Mouse (Mus musculus): Measurements from ENCODE around the gene Dnah10.

Dnah10 gene

DNA sequence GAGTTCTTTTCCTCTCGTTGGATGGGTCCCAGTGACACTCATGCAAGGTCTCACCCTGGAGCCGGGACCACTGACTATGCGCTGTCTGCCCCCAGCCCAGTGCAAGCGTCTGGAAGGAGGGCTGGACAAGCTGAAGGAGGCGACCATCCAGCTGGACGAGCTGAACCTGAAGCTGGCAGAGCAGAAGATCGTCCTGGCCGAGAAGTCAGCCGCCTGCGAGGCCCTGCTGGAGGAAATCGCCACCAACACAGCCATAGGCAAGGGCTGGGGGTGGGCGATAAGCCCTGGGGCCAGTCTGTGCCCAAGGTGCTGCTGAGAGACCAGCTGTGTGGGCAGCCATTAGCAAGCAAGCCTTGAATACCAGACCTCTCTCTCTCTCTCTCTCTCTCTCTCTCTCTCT is 87.6 kb downstream of the Dnah10 start:
- DNase-seq (ENCODE audit: low spot score in 2 of 2) = no peak

DNA sequence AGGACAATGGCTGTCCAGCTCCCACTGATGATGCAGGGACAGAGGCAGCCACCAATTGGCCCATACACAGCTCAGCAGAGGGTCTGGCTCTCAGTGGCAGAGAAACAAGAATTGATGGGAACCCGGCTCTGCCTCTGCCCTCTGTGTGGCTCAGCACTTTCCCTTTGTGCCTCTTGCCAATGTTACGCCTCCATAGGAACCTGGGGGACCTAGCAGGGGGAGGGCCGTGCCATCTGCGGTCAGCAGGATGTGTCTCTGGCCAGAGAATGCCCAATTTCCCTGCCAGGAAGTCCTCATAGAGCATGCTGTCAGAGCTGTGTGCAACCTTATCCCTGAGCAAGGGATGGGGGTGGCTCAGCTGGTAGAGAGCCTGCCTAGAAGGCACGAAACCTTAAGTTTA is 89.9 kb downstream of the Dnah10 start:
- no peak for DNase-seq (ENCODE audit: low spot score in 2 of 2)

DNA sequence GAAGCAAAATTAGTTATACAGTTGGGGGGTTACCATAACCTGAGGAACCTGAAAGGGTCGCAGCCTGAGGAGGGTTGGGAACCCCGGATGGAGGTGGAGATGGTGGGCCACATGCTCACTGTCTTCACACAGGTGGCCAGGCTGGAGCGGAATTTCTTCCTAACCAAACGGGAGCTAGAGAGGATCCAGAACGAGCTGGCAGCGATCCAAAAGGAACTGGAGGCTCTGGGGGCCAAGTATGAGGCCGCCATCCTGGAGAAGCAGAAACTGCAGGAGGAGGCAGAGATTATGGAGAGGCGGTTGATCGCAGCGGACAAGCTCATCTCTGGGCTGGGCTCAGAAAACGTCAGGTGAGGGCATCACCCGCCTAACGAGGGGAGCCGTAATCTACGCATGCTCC is 92.2 kb downstream of the Dnah10 start:
- DNase-seq (ENCODE audit: low spot score in 2 of 2) = no peak

DNA sequence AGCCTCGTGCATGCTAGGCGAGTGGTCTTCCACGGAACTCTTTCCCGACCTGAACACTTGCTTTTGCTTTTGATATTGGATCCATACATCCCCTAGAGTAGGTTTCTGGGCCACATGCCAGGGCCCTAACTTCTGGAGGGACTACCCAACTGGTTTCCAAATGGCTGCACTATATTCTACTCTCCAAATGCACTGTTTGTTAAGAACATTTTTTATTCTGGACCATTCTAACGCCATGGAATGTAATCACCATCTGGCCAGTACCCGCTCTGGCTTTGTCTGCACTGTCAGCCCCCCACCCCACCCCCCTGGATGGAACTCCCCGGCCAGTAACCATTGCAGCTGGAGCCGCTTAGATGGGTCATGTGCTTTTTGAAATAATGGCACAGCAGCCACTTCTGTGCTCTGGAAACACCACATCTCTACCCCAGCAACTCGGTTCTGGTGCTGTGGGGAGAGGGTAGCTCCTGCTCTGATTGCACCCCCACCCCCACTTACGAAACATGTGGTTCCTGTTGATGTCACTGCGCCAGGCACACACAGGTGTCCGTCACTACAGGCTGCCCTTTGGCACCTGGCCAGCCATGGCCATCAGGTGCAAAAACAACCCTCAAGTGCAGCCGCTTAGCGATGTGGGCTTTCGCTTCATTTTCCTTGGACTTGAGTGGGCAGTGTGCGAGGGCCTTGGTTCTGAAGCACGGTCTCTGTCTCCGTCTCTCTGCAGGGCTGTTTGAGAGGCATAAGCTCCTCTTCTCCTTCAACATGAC is 97.4 kb downstream of the Dnah10 start:
- DNase-seq (ENCODE audit: low spot score in 2 of 2) = no peak

DNA sequence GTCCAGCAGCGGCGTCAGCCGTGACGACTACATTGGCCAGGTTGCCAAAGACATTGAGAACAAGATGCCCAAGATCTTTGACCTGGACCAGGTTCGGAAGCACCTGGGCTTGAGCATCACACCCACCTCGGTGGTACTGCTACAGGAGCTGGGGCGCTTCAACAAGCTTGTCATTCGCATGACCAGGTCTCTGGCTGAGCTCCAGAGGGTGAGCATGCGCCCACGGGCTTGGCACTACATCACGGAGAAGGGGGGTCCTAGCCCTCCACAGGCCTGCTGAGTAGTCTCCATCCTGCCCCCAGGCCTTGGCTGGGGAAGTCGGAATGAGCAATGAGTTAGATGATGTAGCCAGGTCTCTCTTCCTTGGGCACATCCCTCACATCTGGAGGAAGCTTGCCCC is 105.4 kb downstream of the Dnah10 start:
- DNase-seq (ENCODE audit: low spot score in 2 of 2) = no peak

DNA sequence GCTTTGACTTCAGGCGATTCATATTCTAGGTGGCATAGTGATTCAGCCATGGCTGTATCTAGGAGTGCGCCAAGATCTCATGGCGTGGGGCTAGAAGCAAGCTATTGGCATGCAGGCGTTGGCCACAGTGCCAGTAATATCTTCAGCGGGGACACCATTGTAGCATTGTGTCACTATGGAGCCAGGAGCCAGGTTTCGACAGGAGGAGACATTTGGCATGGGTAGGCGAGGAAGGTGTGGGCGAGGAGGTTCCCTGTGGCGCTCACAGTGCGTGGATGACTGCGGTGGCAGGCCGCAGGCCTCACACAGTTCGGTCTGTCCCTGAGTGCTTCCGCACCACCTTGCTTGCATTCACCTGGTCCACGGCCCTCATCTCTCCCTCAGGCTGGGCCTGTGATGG is 110.3 kb downstream of the Dnah10 start:
- DNase-seq (ENCODE audit: low spot score in 2 of 2) = no peak

DNA sequence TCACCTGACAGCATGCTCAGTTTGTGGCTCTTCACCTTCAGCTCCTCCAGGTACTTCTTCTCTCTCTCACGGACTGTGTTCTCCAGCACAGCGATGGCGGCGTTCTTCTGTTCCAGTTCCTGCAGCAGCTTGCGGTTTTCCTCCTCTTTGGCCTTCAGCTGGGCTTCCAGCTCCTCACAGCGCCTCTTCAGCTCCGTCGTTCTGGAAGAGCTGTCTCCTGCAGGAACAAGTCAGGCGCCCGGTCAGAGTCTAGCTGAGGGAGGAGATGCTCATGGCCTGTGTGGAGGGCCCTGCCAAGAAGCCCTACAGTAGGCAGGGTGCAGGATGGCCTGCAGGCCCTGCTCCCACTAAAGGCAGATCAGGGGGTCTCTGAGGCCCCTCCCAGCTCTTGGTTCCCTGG is 111.2 kb downstream of the Dnah10 start:
- no peak for DNase-seq (ENCODE audit: low spot score in 2 of 2)

DNA sequence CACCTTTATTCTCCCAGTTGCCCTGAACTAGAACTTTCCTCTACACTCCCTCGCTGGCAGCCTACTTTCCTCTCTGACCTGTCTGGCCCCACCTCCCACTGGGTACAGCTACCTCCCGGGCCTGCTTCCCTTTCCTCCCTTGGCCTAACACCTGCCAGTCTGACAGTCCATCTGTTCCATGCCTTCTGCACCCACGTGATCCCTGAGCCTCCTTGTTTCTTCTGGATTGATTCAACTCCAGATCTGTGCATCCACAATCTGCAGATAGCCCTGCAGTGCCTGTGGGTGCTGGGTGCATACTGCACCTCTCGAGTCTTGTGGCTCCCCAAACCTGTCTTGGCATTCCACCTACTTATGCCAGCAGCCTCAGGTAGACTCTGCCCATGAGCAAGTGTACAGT is 111.7 kb downstream of the Dnah10 start:
- DNase-seq (ENCODE audit: low spot score in 2 of 2) = no peak

DNA sequence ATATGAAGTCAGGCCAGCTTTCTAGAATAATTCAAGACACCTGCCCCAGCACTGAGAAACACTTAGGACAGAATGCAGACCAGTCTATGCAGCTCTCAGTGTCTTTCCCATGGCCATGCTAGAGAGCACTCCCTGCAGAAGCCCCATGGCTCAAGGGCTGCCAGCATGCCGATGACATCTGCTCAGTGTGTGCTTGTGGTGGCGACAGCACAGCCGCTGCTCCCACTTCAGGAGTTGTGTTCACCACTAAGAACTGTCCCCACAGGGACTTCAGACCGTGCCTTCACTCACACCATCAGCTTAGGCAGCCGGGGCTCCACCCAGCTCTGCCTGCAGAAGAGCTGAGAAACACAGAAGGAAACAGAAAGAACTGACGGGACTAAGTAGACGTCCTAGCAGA is 115.3 kb downstream of the Dnah10 start:
- no peak for DNase-seq (ENCODE audit: low spot score in 2 of 2)

DNA sequence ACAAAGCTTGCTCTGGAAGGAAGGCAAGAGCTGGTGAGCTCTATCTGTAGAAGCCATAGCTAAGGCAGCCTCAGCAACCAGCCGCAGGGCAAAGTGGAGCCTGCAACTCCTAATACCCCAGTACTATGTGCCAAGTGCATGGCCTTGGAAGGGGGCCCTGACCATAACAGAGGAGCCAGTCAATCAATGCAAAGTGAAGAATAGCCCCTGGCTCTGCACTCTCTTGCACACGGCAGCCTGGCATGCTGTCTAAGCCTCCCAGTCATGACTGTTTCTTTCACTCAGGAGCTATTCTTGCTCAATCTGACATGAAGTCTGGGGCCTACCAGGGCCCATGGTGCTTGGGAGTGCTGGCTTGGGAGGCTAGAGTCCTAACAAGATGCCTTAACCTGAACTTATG is 115.8 kb downstream of the Dnah10 start:
- no peak for DNase-seq (ENCODE audit: low spot score in 2 of 2)

DNA sequence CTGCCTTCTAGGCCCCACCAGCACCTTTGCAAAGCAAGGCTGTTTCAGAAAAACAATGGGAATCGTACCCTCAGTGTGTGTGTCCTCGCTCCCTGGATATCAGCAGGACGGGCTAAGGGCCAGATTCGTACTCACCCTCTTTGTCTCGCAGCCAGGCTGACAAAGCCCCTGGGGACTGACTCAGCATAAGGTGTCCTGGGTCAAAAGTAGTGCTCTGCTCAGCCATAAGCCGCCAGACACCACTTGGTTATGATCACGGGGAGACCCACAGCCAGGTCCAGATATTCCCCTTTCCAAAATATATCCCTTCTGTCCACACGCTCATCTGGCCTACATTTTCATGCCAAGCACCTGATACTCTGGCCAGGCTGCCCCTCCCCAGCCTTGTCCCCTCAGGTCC is 118.5 kb downstream of the Dnah10 start:
- no peak for DNase-seq (ENCODE audit: low spot score in 2 of 2)

DNA sequence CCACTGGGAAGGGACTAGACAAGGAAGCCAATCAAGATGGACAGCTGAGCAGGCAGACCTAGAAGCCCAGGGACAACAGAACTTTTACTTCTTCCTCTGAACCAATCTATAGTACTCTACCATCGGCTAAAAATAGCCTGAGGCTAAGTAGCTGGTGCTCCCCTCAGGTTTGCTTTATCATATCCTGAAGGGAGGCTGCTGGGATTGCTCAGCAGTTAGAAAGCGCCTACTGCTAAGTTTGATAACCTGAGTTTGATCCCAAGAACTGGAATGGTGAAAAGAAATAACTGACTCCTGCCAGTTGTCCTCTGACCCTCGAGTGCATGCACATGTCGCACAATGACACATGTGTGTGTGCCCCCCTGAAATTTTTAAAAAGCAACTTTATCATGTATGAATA is 120.0 kb downstream of the Dnah10 start:
- no peak for DNase-seq (ENCODE audit: low spot score in 2 of 2)

DNA sequence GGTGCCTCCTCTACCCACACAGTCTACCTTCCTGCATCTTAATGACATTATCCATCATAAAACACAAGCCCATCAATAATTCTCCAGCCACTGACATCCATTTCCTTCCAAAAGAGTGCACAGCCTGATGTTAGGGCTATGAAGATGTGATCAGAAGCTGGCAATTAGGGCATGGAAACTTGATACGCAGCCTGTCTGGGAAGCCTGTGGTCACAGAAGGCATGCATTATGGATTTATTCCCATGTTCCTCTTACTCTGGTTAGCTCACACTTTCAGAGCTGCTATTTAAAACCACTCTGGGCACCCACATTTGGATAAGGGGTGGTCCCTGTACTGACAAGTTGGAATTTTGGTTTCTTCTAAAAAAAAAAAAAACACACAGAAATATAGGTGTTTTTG is 122.1 kb downstream of the Dnah10 start:
- no peak for DNase-seq (ENCODE audit: low spot score in 2 of 2)

DNA sequence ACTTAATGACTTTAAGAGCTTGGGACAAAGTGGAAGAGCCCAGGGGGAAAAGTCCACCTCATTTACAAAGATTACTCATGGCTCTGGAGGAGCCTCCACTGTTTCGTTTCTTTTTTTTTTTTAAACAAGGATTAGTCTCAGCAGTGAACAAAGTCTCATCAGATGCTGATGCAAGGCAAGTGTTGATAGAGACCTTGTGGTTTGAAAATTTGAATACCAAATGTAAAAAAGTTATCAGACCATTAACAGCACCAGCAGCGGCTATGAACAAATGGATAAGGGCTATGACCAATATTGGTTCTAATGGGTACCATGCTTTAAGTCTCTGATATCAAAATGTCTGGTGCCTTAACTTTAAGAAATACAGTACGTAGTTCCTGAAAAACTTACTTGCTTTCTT is 124.1 kb downstream of the Dnah10 start:
- no peak for DNase-seq (ENCODE audit: low spot score in 2 of 2)

DNA sequence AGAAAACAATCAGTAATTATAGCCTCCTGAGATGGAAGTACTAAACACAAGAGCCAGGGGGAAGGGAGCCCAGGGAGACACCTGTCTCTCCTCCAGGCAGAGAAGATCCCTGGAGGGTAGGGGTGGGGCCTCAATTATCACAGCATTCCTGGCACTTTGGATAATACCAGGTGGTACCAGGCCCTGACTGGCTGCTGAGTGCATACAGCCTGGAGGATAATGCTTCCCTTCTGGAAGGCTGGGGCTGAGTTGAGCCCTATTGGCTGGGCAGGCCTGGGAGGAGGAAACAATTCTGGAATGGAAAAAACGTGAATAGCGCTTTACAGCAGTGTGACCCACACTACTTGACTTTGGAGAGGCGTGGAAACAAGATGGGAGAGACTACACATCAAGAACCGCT is 126.7 kb downstream of the Dnah10 start:
- DNase-seq (ENCODE audit: low spot score in 2 of 2) = no peak

DNA sequence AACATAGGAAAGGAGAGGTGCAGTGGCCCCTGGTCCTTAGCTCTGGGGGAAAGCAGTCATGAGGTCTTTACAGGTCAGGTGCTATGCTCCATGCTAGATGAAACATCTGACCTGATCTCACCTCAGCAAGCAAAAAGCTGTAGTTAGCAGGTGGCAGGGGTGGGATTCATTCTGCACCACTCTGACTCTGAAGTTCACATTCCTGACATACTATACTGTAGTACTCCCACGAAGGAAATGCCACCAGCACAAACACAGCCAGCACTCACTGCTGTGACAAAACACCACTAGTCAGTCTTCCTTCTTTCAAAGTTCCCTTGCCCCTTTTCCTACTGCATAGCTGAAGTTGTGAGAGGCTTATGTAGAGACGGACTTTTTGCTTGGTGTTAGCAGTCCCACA is 127.4 kb downstream of the Dnah10 start:
- no peak for DNase-seq (ENCODE audit: low spot score in 2 of 2)

DNA sequence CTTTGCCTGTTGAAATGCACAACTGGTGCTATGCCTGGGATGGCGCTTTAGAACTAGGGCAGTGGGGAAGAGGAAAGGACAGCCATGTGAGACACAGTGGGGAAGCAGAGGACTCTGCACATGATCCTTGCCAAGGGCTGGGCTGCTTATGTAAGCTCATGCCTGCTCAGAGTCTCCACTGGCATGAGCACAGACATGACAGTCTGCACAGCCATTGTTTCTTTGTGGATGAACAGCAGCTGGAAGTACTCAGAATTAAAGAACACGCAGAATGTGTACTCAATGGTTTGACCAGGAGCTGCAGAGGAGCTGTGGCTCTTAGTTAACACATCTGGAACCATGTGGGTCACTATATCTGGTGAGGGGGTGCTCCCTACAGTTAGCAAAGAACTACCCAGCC is 128.2 kb downstream of the Dnah10 start:
- DNase-seq (ENCODE audit: low spot score in 2 of 2) = no peak

DNA sequence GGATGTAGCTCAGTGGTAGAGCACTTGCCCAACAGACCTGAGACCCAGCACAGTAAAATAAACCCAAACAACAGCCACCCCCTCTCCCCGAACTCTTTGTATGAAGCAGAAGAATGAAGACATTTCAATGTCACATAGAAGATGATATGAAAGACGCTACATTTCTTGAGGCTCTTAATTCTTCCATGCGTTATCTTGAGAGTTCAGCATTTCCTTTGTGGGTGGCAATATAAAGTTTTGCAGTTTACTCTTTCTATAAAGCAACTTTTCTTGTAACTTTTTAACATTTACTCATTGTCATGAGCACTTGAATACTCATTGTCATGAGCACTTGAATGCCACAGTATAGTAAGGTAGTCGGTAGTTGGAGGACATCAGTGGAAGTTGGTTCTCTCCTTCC is 129.3 kb downstream of the Dnah10 start:
- no peak for DNase-seq (ENCODE audit: low spot score in 2 of 2)

DNA sequence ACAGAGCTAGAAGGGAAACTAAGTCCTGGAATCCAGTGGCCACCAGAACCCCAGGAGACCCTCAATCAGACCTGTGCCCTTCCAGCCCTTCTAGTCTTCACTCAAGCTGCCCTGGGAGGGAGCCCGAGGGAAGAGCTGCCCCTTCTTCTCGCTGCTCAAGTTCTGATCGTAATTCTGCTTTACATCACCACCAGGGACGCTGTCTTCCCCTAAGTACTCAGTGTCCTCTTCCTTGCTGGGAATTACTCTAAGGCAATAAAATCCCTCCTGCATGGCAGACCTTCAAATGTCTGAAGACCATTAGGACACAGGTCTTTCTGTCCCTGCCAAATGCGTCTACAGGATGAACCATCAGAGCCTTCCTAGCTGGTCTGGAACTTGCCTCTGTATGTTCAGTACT is 135.1 kb downstream of the Dnah10 start:
- no peak for DNase-seq (ENCODE audit: low spot score in 2 of 2)

DNA sequence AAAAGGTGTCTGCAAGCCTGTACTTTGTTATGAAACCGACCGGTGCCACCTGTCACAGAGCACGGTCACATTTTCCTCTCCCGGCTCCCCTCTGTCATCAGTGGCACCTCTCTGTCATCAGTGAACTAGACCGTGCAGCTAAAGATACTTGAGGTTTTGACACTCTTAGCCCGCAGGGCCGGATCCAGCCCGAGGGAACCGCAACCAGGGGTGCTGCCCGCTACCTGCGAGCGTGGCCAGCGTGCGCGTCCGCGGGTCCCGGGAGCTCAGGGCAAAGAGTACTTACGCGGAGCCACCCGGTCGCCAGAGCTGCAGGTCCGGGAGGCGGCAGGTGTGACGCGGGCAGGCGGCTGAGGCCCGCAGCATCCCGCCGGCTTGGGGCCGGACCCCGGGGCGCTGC is 136.6 kb downstream of the Dnah10 start:
- no peak for DNase-seq (ENCODE audit: low spot score in 2 of 2)

DNA sequence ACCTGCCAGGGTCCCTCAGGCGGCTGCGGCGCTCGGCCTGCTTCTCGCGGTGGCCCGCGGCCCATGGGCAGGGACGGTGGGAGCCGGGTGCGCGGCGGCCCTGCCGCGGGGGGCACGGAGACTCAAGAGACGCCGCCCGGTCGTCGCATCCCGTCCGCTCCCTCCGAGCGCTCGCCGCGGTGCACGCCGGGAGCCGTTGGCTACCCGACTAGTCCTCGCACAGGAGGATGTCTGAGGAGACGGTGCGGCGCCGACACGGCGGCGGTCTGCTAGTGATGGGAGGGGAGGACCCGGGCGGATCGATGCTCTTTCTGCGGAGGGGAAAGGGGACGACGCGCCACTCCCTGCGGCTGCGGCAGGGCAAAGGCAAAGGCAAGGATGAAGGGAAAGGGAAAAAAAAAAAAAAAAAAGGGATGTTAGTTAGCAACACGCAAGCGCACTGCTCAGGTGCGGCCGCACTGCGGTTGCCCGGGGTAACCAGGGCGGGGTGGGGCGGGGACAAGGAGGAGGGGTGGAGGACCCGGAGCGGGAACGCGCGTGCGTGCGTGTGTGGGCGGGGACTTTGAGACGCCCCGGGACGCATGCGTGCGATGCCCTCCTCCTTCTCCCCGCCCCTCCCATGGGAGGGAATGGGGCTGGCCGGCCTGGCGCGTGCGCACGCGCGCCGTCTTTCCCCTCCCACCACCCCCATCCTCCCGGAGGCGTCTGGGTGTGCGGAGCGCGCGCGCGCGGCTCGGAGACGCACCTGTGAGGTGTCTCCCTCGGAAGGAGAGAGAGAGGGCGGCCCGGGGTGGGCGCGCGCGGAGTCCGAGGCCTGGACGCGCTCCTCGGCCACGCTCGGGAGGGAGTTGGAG is 137.4 kb downstream of the Dnah10 start, which contains the start of the genes Ccdc92 and Zfp664:
TSS of gene Ccdc92 (minus strand) at position 412 of the 854 bp plus-strand sequence.
TSS of gene Zfp664 (plus strand) at position 679 of the 854 bp plus-strand sequence.
- DNase-seq (ENCODE audit: low spot score in 2 of 2) = peak; percentile 95

DNA sequence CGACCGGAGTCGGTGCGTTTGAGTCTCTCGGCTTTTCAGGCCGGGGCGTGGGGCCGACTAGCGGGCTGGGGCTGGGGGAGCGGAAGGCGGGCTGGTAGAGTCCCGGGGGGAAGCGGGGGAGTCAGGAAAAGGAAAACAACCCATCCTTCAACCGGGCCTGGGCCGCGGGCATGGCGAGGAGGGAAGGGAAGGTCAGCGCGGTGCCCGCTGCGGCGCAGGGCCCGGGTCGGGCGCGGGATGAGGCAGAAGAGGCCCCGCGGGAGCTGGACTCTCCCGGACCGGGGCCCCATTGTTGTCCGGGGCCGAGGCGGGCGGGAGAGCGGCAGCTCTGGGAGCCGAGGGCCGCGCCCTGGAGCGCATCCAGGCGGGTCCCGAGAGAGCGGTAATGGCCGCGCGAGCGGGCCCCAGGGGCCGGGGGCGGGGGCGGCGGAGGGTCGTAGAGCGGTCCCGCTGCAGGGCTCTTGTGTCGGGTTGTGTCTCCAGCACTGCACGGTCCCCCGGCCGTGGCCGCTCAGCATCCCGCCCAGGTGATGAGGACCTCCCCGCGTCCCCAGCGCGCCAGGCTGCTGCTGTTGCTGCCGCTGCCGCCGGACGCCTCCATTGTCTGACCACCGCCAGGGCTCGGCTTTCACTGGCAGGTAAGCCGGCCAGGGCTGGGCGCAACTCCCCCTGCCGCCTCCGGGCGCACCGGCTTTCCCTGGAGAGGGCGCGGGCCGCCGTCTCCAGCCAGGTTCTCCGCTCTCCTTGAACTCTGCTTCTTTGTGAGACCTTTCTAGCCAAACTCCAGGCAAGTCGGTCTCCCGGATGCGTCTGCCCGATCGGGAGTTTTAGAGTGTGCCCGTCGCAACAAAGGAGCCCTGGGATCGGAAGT is 138.2 kb downstream of the Dnah10 start:
- DNase-seq (ENCODE audit: low spot score in 2 of 2) = peak in 1 of 2 experiments; percentile 29
